In the genomic region with DNA sequence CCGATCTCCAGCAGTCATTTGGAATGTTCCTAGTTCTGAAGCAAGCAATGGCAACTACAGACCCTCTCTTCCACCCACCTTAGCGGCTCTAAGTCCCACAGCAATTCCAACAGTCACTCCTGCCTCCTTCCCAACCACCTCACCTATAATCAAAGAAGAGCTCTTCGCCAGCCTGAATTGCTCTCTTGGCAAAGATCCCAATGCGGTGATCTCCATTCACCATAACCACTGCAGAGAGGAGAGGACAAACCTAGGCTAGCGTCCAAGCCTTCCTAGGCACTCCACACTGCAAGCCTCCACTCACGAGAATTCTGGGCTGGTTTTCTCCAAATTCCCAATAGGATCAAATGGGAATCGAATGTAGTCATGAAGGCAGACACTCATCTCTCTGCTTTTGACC, we compare ENCODE assay signal across 15 mouse cellular contexts. TPM values are rescaled to one million over a fixed set of nuclear protein-coding genes. Genes with fewer than 3 reads are reported as not detected.
"Had no signal": no experiment of that assay in that cellular context is flagged by ENCODE, and none has a peak within 500 bp of the region (broad histone marks: within the 10 kb centered on the region; RNA-seq: fewer than 3 reads in every experiment).

No protein-coding gene starts in this region.

- DNase-seq: kidney, adult 9 months; kidney, postnatal 25 days; layer of hippocampus, adult 9-11 months; liver, embryonic 13.5 days; lung, adult 2 months; lung, postnatal 14 days; lung, postnatal 4 days; midbrain, embryonic 14.5 days; thymus, adult 2 months; thymus, postnatal 14 days; thymus, postnatal 4 days had no signal

RNA-seq across cellular contexts. Expression of a gene that starts 17.8 kb away (rescaled TPM):
- total RNA-seq: layer of hippocampus, adult 2 months; liver, adult 2 months; megakaryocyte progenitor cell, adult 5-6 weeks; megakaryocyte-erythroid progenitor cell, adult 5-6 weeks had no signal

RNA-seq across cellular contexts. Expression of a gene that starts 21.9 kb away (rescaled TPM):
- total RNA-seq: megakaryocyte-erythroid progenitor cell, adult 5-6 weeks had no signal

RNA-seq across cellular contexts. Expression of a gene that starts 22.8 kb away (rescaled TPM):
- total RNA-seq: megakaryocyte-erythroid progenitor cell, adult 5-6 weeks had no signal

RNA-seq across cellular contexts. Expression of a gene that starts 37.4 kb away (rescaled TPM):
- total RNA-seq: liver, adult 2 months; megakaryocyte progenitor cell, adult 5-6 weeks; megakaryocyte-erythroid progenitor cell, adult 5-6 weeks had no signal
